Mouse (Mus musculus): ENCODE results near the gene Ltbp1.
A peak's percentile ranks its signal among the peaks of the same experiment; 100 is the strongest.

Ltbp1 gene

DNA sequence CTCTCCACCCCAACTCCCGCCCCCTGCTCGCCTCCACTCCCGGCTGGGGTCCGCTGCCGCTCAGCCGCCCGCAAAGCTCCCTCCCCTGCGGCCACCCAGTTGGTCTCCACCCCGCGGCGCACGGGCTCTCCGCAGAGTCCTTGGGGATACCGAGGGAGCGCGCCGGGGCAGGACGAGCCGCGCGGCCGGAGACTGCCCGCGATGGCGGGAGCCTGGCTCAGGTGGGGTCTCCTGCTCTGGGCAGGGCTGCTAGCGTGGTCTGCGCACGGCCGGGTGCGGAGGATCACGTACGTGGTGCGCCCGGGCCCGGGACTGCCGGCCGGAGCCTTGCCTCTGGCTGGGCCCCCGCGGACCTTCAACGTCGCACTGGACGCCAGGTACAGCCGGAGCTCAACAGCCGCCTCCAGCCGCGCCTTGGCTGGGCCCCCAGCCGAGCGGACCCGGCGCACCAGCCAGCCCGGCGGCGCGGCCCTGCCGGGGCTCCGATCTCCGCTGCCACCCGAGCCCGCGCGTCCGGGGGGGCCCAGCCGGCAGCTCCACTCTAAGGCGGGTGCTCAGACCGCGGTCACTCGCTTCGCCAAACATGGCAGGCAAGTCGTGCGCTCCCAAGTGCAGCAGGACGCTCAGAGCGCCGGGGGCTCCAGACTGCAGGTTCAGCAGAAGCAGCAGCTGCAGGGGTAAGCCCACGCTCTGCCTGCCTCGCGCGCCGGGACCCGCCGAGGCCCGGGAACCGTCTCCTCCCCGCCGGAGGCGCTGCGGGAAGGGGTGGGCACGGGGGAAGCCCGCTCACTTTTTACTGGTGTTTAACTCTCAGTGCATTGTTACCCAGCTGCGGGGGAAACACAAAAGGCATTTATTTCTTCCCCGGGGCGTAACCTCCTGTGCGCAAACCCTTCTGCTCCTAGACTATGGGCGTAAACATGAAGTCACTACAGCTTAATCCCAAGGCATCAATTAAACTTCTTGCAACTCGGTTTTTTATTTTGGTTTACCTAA, 615 bp downstream of the Ltbp1 start:
- peak; percentile 68 for DNase-seq (ENCODE audit: low spot score)

DNA sequence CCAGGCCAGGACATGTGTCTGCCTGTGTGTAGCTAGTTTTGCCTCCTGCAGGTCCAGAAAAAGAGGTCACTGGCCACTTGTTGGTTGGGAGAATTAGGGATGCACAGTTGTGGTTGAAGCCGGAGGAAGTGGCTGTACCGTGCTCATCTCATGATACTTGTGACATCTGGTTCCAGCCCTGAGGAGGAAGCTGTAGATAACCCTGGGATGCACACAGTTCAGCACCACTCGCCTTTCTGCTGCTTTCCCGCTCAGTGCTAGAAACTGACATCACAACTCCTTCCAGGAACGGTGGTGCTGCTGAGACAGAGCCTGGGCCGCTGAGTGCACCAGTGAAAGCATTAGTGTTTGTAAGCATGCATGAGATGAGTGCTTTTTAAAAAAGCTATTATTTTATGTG, 5.6 kb downstream of the Ltbp1 start:
- no peak for DNase-seq (ENCODE audit: low spot score)

GRCm38 (mm10) chr17:75013211-75013610, 7.8 kb downstream of the Ltbp1 start:
- DNase-seq (ENCODE audit: low spot score), result no peak

- no peak for DNase-seq (ENCODE audit: low spot score)
These were observed 8.5 kb downstream of the Ltbp1 start for GRCm38 (mm10) chr17:75013868-75014267.

DNA sequence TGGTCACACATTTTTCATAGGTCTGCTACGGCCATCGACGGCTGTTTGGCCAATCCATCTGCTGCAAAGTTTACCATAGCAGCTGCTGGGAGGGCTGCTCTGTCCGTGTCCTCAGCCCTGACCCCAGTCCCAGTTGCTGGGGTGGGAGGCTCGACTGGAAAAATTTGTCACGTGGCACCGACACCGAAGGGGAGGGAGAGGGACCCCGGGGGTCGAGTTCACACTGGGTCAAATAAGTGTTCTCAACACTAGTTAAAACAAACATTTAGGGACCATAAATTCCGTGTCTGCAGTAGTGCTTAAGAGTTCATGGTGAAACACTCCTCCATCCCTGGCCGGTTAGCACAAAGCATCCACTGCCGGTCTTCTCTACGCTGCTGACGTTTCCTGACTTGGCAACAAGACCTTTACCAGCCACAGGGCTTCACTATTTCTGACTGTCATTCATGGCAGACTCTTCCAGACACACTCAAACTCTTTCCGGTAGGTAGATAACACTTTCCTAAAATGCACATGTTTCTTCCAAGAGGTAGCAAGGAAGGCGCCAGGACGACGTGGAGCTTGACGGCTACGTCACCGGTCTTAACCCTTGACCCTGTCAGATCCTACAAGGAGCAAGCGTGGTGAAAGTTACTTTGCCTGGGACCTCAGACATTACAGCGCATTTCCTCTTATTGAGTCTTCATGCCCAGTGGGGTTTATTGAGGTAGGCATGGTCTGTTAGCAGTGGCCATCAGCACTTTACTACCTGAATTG, 9.4 kb downstream of the Ltbp1 start:
- no peak for DNase-seq (ENCODE audit: low spot score)

GRCm38 (mm10) chr17:75015546-75015945, 10.2 kb downstream of the Ltbp1 start:
- no peak for DNase-seq (ENCODE audit: low spot score)

GRCm38 (mm10) chr17:75017423-75017822, 12.1 kb downstream of the Ltbp1 start:
- peak; percentile 67 for DNase-seq (ENCODE audit: low spot score)

- DNase-seq (ENCODE audit: low spot score), result no peak
These were observed 12.8 kb downstream of the Ltbp1 start for GRCm38 (mm10) chr17:75018142-75018541.

DNA sequence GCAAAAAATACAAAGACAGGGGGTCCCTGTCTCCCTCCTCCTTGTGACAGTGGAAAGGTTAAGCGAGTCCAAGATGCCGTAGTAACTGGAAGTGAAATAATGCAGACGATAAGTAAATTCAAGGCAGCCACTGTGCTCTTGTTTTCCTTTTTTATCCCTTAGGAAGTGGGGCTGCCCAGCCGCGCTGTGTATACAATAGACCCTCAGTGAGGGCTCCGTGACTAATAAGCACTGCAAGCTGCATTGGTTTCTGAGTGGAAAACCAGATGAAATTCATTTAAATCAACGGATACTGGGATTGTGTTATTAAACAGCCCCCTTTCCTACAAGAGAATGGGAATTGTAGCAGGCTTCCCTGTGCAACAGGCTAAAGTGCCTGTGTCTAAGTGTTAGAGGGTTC, 14.7 kb downstream of the Ltbp1 start:
- no peak for DNase-seq (ENCODE audit: low spot score)

DNA sequence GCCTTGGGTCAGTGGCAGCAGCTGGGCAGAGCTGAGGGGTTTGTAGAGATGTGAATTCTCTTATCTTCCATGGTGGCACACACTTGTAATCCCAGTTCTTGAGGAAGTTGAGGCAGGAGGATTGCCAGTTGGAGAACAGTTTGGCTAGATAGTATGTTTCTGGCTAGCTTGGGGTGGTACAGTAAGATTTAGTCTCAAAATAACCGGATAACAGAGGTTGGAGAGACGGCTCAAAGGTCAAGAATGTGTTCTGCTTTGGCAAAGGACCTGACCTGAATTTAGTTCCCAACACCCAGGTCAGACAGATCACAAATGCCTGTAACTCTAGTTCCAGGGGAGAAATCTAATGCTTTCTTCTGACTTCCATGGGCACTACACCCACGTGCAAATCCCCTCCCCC, 15.3 kb downstream of the Ltbp1 start:
- DNase-seq (ENCODE audit: low spot score), result no peak

DNA sequence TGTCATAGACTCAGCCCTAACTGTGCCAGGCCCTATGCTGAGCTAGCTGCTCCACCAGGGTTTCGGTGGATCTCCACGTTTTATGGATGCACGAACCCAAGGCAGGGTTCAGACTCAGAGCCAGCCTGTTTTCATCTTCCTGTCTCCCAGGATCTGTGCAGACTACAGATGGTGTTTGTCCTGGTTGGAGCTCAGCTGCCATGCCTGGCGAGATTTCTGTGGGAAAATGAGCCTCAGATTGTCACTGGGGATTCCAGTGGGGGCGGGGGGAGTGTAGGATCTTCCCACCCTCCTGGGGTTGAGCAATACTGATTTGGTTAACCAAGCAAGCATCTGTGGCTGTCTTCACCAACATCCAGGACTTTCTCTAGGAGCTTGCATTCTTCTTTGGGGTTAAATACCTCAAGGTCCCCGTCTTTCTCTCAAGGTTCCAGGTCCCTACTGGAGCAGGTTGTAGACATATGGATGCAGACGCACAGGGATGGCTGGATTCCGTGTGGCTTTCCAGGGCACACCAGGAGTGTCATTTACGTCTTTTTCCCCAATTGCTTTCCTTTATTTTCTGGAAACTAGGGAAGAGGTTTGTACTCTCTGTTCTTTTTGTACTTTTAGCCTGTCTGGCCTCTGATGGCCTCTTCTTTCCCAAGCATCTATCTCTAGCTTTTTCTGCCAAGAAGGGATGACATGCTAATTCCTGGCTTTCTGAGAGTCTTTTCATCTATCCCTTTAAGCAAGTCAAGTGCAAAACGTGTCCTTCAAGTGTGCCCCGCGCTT, 22.2 kb downstream of the Ltbp1 start:
- DNase-seq (ENCODE audit: low spot score), result no peak

DNA sequence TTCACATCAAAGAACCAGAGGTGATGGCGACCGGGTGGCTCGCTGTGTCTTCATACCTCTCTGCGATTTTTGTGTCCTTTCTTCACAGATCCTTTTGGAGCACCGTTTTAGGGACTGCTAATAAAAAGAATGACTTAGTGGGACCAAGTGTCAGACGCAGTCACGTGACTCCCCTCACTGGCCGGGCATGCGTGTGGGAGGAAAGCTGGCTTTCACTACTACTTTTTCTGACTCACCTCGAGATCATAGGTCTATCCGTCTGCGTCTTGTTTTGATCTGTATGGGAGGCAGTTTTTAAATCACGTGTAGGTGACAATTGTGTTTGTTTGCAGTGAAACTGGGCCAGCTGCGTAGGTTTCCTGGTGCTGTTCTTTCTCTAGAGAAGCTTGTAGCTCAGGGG, 28.0 kb downstream of the Ltbp1 start:
- DNase-seq (ENCODE audit: low spot score), result no peak

GRCm38 (mm10) chr17:75033872-75034615, 28.7 kb downstream of the Ltbp1 start:
- no peak for DNase-seq (ENCODE audit: low spot score)

- DNase-seq (ENCODE audit: low spot score), result no peak
These were observed 31.5 kb downstream of the Ltbp1 start for GRCm38 (mm10) chr17:75036881-75037280.

DNA sequence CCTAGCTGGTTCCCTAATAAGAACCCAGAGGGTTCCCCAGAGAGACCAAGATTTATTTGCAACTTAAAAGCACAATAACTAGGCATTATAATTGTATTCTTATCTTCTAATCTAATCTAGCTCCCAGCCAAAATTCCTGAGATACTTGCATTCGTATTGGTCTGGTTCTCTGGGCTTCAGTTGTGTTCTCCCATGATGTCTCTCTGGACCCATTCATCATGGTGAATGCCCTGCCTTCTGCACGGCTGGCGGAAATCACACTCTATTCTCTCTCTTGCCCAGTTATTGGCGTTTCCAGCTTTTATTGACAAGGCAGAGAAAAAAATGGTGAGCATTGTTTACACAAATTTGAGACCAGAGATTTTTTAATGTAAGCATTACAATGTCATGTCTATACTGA, 33.6 kb downstream of the Ltbp1 start:
- no peak for DNase-seq (ENCODE audit: low spot score)

- no peak for DNase-seq (ENCODE audit: low spot score)
These were observed 44.1 kb downstream of the Ltbp1 start for GRCm38 (mm10) chr17:75049366-75049969.

DNA sequence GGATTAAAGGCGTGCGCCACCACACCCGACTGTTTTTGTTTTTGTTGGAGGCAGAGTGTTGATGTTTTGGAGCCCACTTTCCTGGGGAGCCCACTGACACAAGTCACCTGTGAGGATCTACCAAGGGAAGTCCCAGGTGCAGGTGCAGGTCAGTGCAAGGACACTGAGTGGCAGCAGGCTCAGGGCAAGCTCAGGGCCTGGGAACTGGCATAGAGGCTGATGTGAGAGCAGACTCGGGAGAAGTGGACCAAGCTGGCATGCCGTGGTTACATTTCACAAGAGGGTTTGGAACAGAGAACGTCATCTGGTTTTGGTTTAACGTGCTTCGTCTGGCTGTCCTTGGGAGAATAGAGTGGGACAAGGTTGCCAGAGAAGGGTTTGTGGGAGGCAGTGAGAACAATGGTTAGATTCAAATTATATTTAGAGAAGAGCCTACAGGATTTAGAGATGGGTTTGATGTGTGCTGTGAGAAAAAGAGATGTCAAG, 46.1 kb downstream of the Ltbp1 start:
- DNase-seq (ENCODE audit: low spot score), result no peak

DNA sequence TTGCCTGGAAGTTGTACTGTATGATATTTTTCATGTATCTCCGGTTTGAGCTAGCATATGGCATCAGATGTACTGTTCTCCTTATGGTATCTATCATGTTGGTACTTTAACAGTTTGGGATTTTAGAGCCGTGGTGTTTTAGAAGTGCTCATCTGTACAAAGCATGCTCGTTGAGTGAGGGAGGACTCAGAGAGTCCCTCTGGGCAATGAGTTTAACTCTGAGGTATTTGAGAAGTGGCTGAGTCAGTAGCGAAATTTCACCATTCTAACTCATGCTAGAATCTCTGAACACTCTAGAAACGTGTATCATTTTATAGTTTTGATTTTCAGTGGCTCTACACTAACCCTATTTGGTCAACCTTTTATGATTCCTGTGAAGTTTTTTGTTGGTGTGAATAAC, 49.9 kb downstream of the Ltbp1 start:
- DNase-seq (ENCODE audit: low spot score), result no peak

DNA sequence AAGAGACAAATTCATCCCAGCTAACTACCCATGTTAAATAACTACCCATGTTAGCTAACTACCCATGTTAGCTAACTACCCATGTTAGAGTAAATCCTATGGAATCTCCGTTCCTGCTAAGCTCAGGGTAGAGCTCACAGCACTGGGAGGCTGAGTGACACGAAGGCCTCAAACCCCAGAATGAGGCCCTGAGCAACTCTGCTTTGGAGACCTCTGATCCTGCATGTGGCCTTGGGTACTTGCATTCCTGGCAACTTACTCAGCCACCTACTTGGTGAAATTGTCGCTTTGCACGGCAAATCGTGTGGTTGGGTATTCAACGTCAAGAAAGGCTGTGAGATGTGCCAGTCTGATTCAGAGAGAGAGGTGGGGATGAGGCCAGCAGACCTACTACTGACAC, 50.6 kb downstream of the Ltbp1 start:
- no peak for DNase-seq (ENCODE audit: low spot score)

DNA sequence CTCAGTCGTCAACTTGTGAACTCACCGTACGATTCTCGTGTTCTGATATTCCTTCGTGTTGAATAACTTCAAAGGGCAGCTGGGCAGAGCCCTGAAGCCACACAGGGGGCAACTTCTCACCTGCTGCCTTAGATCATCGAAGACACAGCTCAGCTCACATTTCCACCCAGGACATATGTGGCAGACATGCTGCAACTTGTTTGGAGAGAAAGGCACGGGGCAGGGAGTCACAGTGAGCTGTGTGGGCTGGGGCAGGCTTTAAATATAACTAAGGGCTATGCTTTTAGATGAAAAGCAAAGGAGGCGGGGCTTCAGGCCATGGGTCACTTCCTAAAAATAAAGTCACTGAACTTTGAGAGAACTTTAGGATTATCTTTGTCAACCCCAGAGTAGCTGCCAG, 51.3 kb downstream of the Ltbp1 start:
- DNase-seq (ENCODE audit: low spot score), result no peak

- no peak for DNase-seq (ENCODE audit: low spot score)
These were observed 61.0 kb downstream of the Ltbp1 start for GRCm38 (mm10) chr17:75066340-75066739.
